Mouse (Mus musculus) small intestine, adult 2 months (tissue): ENCODE data around the gene Acvr1.

ENCODE experiments used
- CTCF ChIP-seq: fragments of 200-500 bp; IDR thresholded peaks from 2 replicates; pipeline ENCODE4 v1.5.1; 2012; ENCODE audit warnings: low read depth, mild to moderate bottlenecking, control low read depth, inconsistent platforms, low read length, moderate library complexity, mixed read lengths; ENCODE audit not compliant: insufficient replicate concordance, insufficient read length; ENCODE audit errors: extremely low read depth
- POLR2A ChIP-seq: fragments of 200-500 bp; IDR thresholded peaks from 2 replicates; pipeline ENCODE4 v1.6.1; 2012; ENCODE audit warnings: low read depth, mild to moderate bottlenecking, control low read depth, inconsistent platforms, low read length, moderate library complexity

- TF ChIP-seq CTCF (no peak), POLR2A (no peak)
Observed at GRCm38 (mm10) chr2:58527786-58528185, 39.2 kb downstream of the Acvr1 start.
